Mouse (Mus musculus): ENCODE measurements at regions not wholly inside any gene's neighbourhood (a gene's known extent, or its start where the extent isn't known, plus 50 kb on each side); places are given as distances from the start of the nearest gene placed in this dataset.

DNA sequence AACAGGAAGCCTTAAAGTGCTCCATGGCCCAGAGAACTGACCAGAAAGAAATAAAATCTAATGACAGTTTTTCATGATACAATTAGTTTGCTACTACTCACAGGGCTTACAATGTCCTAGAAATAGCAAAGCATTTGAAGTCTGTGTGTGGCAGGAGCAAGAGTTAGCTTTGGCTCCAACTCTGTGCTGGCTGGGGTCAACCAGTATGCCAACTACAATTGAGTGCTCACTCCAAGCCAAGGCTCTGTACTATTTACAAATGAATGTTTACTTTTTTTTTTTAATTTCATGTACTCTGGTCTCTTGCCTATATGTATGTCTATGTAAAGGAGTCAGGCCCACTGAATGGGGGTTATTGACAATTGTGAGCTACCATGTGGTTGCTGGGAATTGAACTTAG is 75.7 kb upstream of the Jak1 start:
- no peak overlapping the region for H3K27ac ChIP-seq (ENCODE audit: control insufficient read depth, low read depth, low read length)
- DNase-seq (ENCODE audit: low read depth, low spot score): no peak
- H3K9me3 ChIP-seq (replicated peaks; ENCODE audit: insufficient read depth, low read length): no peaks in the 10 kb centered on the region
- no peak overlapping the region for H3K9ac ChIP-seq (ENCODE audit: control insufficient read depth, low read depth, low read length, poor library complexity, severe bottlenecking)
- no peaks in the 10 kb centered on the region for H3K4me1 ChIP-seq (ENCODE audit: control insufficient read depth in 1 of 2, insufficient read depth in 2 of 2, low read length in 2 of 2)
- H3K4me3 ChIP-seq (ENCODE audit: control insufficient read depth in 1 of 2, insufficient read depth in 1 of 2, low read depth in 2 of 2, low read length in 2 of 2): no peak overlapping the region
- no peaks in the 10 kb centered on the region for H3K79me2 ChIP-seq (ENCODE audit: control insufficient read depth, insufficient read depth, low read length, poor library complexity)
- H3K27me3 ChIP-seq (ENCODE audit: control insufficient read depth in 1 of 2, insufficient read depth in 2 of 2, low read length in 2 of 2): no peaks in the 10 kb centered on the region
- no peaks in the 10 kb centered on the region; a peak in 1 of 4 replicates for H3K36me3 ChIP-seq (ENCODE audit: control insufficient read depth in 1 of 2, insufficient read depth in 2 of 2, low read length in 2 of 2)
- TF ChIP-seq SMC3 (IDR thresholded peaks at IDR 0.05; ENCODE audit: low read depth, low read length) (no peak), BHLHE40 (IDR thresholded peaks at IDR 0.05; ENCODE audit: borderline replicate concordance, low read depth, low read length) (no peak), POLR2A (IDR thresholded peaks at IDR 0.05; ENCODE audit: control insufficient read depth in 1 of 2, insufficient read depth in 1 of 2, low read depth in 1 of 2, low read length in 2 of 2, poor library complexity in 1 of 2) (no peak), GABPA (IDR thresholded peaks at IDR 0.05; ENCODE audit: low read depth, low read length) (no peak), MYC (IDR thresholded peaks at IDR 0.05; ENCODE audit: low read depth, low read length) (no peak), ZC3H11A (IDR thresholded peaks at IDR 0.05; ENCODE audit: low read depth, low read length) (no peak), NRF1 (IDR thresholded peaks at IDR 0.05; ENCODE audit: insufficient read depth, low read depth, low read length, poor library complexity, severe bottlenecking) (no peak), RCOR1 (IDR thresholded peaks at IDR 0.05; ENCODE audit: low read depth, low read length) (no peak), RAD21 (IDR thresholded peaks at IDR 0.05; ENCODE audit: low read depth, low read length) (no peak), MXI1 (IDR thresholded peaks at IDR 0.05; ENCODE audit: low read depth, low read length) (no peak), MAZ (IDR thresholded peaks at IDR 0.05; ENCODE audit: low read depth, low read length) (no peak)

DNA sequence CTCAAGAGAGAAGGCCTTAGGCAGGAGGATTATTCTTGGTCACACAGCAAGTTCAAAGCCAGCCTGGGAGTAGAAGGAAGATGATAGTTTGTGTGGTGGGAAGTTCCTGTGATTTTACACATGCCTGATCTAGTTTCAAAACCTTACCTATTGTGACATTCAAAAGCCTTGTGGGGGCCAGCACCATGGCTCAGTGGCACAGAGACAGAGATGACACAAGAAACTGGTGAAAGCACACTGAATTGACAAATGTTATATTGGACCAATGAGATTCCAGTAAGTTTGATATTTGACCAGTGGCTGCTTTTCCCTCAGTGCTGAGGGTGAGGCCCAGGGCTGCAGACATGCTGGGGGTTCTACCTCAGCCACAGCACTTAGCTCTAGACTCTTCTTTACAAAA is 73.1 kb upstream of the Jak1 start:
- H3K9me3 ChIP-seq (replicated peaks; ENCODE audit: insufficient read depth, low read length): no peaks in the 10 kb centered on the region
- H3K27ac ChIP-seq (ENCODE audit: control insufficient read depth, low read depth, low read length): no peak overlapping the region
- H3K36me3 ChIP-seq (ENCODE audit: control insufficient read depth in 1 of 2, insufficient read depth in 2 of 2, low read length in 2 of 2): no peaks in the 10 kb centered on the region
- no peak for DNase-seq (ENCODE audit: low read depth, low spot score)
- TF ChIP-seq CTCF (IDR thresholded peaks at IDR 0.05 in 2 of 3, conservative IDR thresholded peaks at IDR 0.05 in 1 of 3; ENCODE audit: control insufficient read depth in 1 of 3, insufficient read depth in 1 of 3, low read depth in 2 of 3, low read length in 3 of 3, poor library complexity in 1 of 3, severe bottlenecking in 1 of 3) (no peak), NRF1 (IDR thresholded peaks at IDR 0.05; ENCODE audit: insufficient read depth, low read depth, low read length, poor library complexity, severe bottlenecking) (no peak), USF1 (IDR thresholded peaks at IDR 0.05; ENCODE audit: low read depth, low read length) (no peak), BHLHE40 (IDR thresholded peaks at IDR 0.05; ENCODE audit: borderline replicate concordance, low read depth, low read length) (no peak), MAZ (IDR thresholded peaks at IDR 0.05; ENCODE audit: low read depth, low read length) (no peak), ELF1 (IDR thresholded peaks at IDR 0.05; ENCODE audit: low read depth, low read length) (no peak), HCFC1 (IDR thresholded peaks at IDR 0.05; ENCODE audit: low read depth, low read length) (no peak), MAFK (IDR thresholded peaks at IDR 0.05; ENCODE audit: borderline replicate concordance, low read depth, low read length) (no peak), TAL1 (IDR thresholded peaks at IDR 0.05; ENCODE audit: low read length) (no peak), UBTF (IDR thresholded peaks at IDR 0.05; ENCODE audit: borderline replicate concordance, insufficient read depth, low read depth, low read length) (no peak), CHD1 (IDR thresholded peaks at IDR 0.05; ENCODE audit: low read depth, low read length) (no peak), POLR2AphosphoS5 (IDR thresholded peaks at IDR 0.05; ENCODE audit: borderline replicate concordance, low read depth, low read length) (no peak), MXI1 (IDR thresholded peaks at IDR 0.05; ENCODE audit: low read depth, low read length) (no peak), MYB (IDR thresholded peaks at IDR 0.05; ENCODE audit: low read depth, low read length) (no peak), GABPA (IDR thresholded peaks at IDR 0.05; ENCODE audit: low read depth, low read length) (no peak), RAD21 (IDR thresholded peaks at IDR 0.05; ENCODE audit: low read depth, low read length) (no peak), ETS1 (IDR thresholded peaks at IDR 0.05; ENCODE audit: low read depth, low read length) (no peak), CHD2 (IDR thresholded peaks at IDR 0.05; ENCODE audit: low read length) (no peak)
- H3K9ac ChIP-seq (ENCODE audit: control insufficient read depth, low read depth, low read length, poor library complexity, severe bottlenecking): no peak overlapping the region
- H3K27me3 ChIP-seq (ENCODE audit: control insufficient read depth in 1 of 2, insufficient read depth in 2 of 2, low read length in 2 of 2): no peaks in the 10 kb centered on the region
- H3K4me1 ChIP-seq (ENCODE audit: control insufficient read depth in 1 of 2, insufficient read depth in 2 of 2, low read length in 2 of 2): no peaks in the 10 kb centered on the region
- H3K79me2 ChIP-seq (ENCODE audit: control insufficient read depth, insufficient read depth, low read length, poor library complexity): no peaks in the 10 kb centered on the region
- no peak overlapping the region for H3K4me3 ChIP-seq (ENCODE audit: control insufficient read depth in 1 of 2, insufficient read depth in 1 of 2, low read depth in 2 of 2, low read length in 2 of 2)

Measured in MEL (cell line).